Mouse (Mus musculus) thymus, adult 2 months (tissue): ENCODE measurements around the gene Spata21.

ENCODE experiments used
- CTCF ChIP-seq: fragments of 200-500 bp; IDR thresholded peaks from 2 replicates; pipeline ENCODE4 v1.5.1; 2012; ENCODE audit warnings: mild to moderate bottlenecking, control low read depth, low read length, moderate library complexity, borderline replicate concordance; ENCODE audit not compliant: control insufficient read depth, poor library complexity, insufficient read depth; ENCODE audit errors: extremely low read depth
- POLR2A ChIP-seq: fragments of 200-500 bp; IDR thresholded peaks from 2 replicates; pipeline ENCODE4 v1.6.1; 2012; ENCODE audit warnings: mild to moderate bottlenecking, low read length, control low read depth, moderate library complexity; ENCODE audit not compliant: control insufficient read depth, poor library complexity, insufficient read depth; ENCODE audit errors: extremely low read depth

- TF ChIP-seq CTCF: no peak
- TF ChIP-seq POLR2A: no peak
Observed at GRCm38 (mm10) chr4:141067516-141068046, 20.6 kb upstream of the Spata21 start.
